Mouse (Mus musculus) frontal cortex, adult 2 months (tissue): Measurements from ENCODE around the gene Camkv. TPM values are rescaled to one million over a fixed set of nuclear protein-coding genes. Genes with fewer than 3 reads are reported as not detected.

ENCODE experiments used
- DNase-seq, 2 experiments: peaks; one replicate each; pipeline ENCODE4 v3.0.0; 2022; ENCODE audit warnings: low spot score in 1 of 2; ENCODE audit errors: extremely low spot score in 1 of 2
- polyA plus RNA-seq: library from polyadenylated mRNA; depleted of rRNA; stranded (reverse); fragments of >200 nt; gene quantifications from 2 replicates; pipeline ENCODE4 v1.2.3, GENCODE M21; 2012

Gene Camkv
- polyA plus RNA-seq, 1 experiment = 456 TPM

- DNase-seq = no peak
These were observed 16.0 kb upstream of the Camkv start for GRCm38 (mm10) chr9:107919441-107919840.

- DNase-seq = no peak
These were observed 12.5 kb upstream of the Camkv start for GRCm38 (mm10) chr9:107923021-107923420.

GRCm38 (mm10) chr9:107923956-107924355, 11.5 kb upstream of the Camkv start:
- no peak for DNase-seq

GRCm38 (mm10) chr9:107925251-107925650, 10.2 kb upstream of the Camkv start:
- DNase-seq = no peak

- no peak for DNase-seq
These were observed 8.5 kb upstream of the Camkv start for GRCm38 (mm10) chr9:107926920-107927420.

- DNase-seq = no peak
These were observed 7.7 kb upstream of the Camkv start for GRCm38 (mm10) chr9:107927749-107928148.

- DNase-seq = no peak
These were observed 7.3 kb upstream of the Camkv start, which contains the start of gene Actl11 for GRCm38 (mm10) chr9:107928169-107928568. Actl11 (plus strand) TSS chr9:107928469.

GRCm38 (mm10) chr9:107932221-107932620, 3.3 kb upstream of the Camkv start:
- no peak for DNase-seq

GRCm38 (mm10) chr9:107934146-107934545, 1.3 kb upstream of the Camkv start:
- peak in 1 of 2 experiments; percentile 67 for DNase-seq

- DNase-seq = peak in 1 of 2 experiments; percentile 72
These were observed 328 bp downstream of the Camkv start for GRCm38 (mm10) chr9:107935790-107936214.

- no peak for DNase-seq
These were observed 845 bp downstream of the Camkv start for GRCm38 (mm10) chr9:107936215-107936822.

- no peak for DNase-seq
These were observed 1.4 kb downstream of the Camkv start for GRCm38 (mm10) chr9:107936831-107937230.

GRCm38 (mm10) chr9:107947241-107948194, 12.0 kb downstream of the Camkv start:
- DNase-seq = peak in 1 of 2 experiments; percentile 56

- DNase-seq = no peak
These were observed 13.9 kb downstream of the Camkv start for GRCm38 (mm10) chr9:107949184-107949921.

GRCm38 (mm10) chr9:107949922-107950235, 14.4 kb downstream of the Camkv start, which contains the start of gene Traip:
Traip (plus strand) TSS chr9:107950136.
- DNase-seq = no peak

GRCm38 (mm10) chr9:107950460-107951355, 15.2 kb downstream of the Camkv start:
- peak; percentile 81 to 95 for DNase-seq

GRCm38 (mm10) chr9:107955613-107956289, 20.3 kb downstream of the Camkv start:
- DNase-seq = no peak

GRCm38 (mm10) chr9:107957141-107957540, 21.7 kb downstream of the Camkv start:
- DNase-seq = no peak

GRCm38 (mm10) chr9:107959896-107960295, 24.4 kb downstream of the Camkv start:
- DNase-seq = no peak
